Mouse (Mus musculus) neural tube, embryonic 14.5 days (tissue): Measurements from ENCODE around the gene Nek4. TPM values are rescaled to one million over a fixed set of nuclear protein-coding genes. Genes with fewer than 3 reads are reported as not detected.

Experiments used
- ATAC-seq: fragments of 200-750 bp; cut with Nextera tagmentation; 2 replicates; pipeline ENCODE4 v1.8.0; 2017; ENCODE audit warnings: low read depth, mild to moderate bottlenecking, moderate TSS enrichment, moderate library complexity
- H3K27ac ChIP-seq: fragments of 300-500 bp; sonication (generic); 2 replicates; pipeline ENCODE4 v1.5.1; 2014; ENCODE audit warnings: low read depth, mild to moderate bottlenecking, control low read depth, low read length, moderate library complexity, mixed read lengths
- H3K27me3 ChIP-seq: fragments of 300-500 bp; sonication (generic); 2 replicates; pipeline ENCODE4 v1.6.1; 2014; ENCODE audit warnings: low read length; ENCODE audit not compliant: control insufficient read depth, insufficient read depth
- H3K36me3 ChIP-seq: fragments of 300-500 bp; sonication (generic); 2 replicates; pipeline ENCODE4 v1.6.1; 2014; ENCODE audit warnings: low read length, mixed read lengths; ENCODE audit not compliant: control insufficient read depth, insufficient read depth
- H3K4me1 ChIP-seq: fragments of 300-500 bp; sonication (generic); 2 replicates; pipeline ENCODE4 v1.6.1; 2014; ENCODE audit warnings: low read length; ENCODE audit not compliant: control insufficient read depth, insufficient read depth
- H3K4me2 ChIP-seq: fragments of 300-500 bp; sonication (generic); 2 replicates; pipeline ENCODE4 v1.6.1; 2014; ENCODE audit warnings: mild to moderate bottlenecking, low read depth, low read length, control low read depth
- H3K4me3 ChIP-seq: fragments of 300-500 bp; sonication (generic); 2 replicates; pipeline ENCODE4 v1.5.1; 2014; ENCODE audit warnings: low read depth, low read length, control low read depth, mixed read lengths
- H3K9ac ChIP-seq: fragments of 300-500 bp; sonication (generic); replicated peaks from 2 replicates; pipeline ENCODE4 v1.6.1; 2014; ENCODE audit warnings: low read depth, mild to moderate bottlenecking, control low read depth, low read length, mixed read lengths
- H3K9me3 ChIP-seq: fragments of 300-500 bp; sonication (generic); 2 replicates; pipeline ENCODE4 v1.6.1; 2016; ENCODE audit warnings: low read length; ENCODE audit not compliant: control insufficient read depth
- whole genome bisulfite sequencing: fragments of 180-500 bp; shearing (Covaris S2); extraction: QIAGEN DNeasy Blood & Tissue Kit; methylation state at CpG from one replicate; pipeline ENCODE4 v1.1.7; 2014; 5-methylcytosine and 5-hydroxymethylcytosine counted together
- polyA plus RNA-seq: library from polyadenylated mRNA; unstranded; fragments of >200 nt; fragmentation: Nextera tagmentation; extraction: Ambion mirVana; gene quantifications from 2 replicates; pipeline ENCODE4 v1.2.1, GENCODE M21; 2014

The Nek4 gene
- polyA plus RNA-seq, 1 experiment from 2014 or later = 17.0 TPM

DNA sequence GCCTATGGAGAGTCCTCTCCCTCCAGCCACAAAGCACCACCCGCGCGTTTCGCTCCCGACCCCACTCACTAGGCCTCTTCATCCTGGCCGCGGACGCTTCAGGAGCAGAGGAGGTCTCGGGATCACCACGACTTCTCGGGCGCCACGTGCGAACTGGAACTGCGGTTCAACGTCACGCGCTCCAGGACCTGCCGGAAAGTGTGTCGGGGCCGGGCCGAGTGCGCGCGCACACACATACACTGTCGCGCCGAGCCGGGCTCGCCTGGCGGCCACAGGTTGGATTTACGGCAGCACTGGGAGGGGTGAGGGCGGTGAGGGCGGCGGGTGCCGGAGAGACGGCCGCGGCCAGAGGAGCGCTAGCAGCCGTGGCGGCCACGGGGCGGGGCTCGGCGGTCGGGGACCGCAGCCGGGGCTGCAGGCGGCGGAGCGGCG lies 67.7 kb downstream of the Nek4 start, which contains the start of the genes Pbrm1 and Gnl3:
Gene Pbrm1 (plus strand): TSS at position 279 of the 432 bp plus-strand sequence.
Gene Gnl3 (minus strand): TSS at position 293 of the 432 bp plus-strand sequence.
- WGBS = under 1% methylated on average over 46 of the region's 53 CpGs

GRCm38 (mm10) chr14:31019331-31020205 lies 68.4 kb downstream of the Nek4 start:
- peak overlapping the region; percentile 72 for H3K4me3 ChIP-seq
- peak overlapping the region; percentile 91 for H3K9ac ChIP-seq
- peaks cover 23% of the 10 kb centered on the region for H3K4me1 ChIP-seq
- peak overlapping the region; percentile 98 for H3K27ac ChIP-seq
- peak overlapping the region; percentile 35 for H3K4me2 ChIP-seq
- peaks cover 24% of the 10 kb centered on the region for H3K36me3 ChIP-seq
- no peaks in the 10 kb centered on the region for H3K9me3 ChIP-seq
- WGBS = 9% methylated on average over 30 of the region's 56 CpGs
- no peaks in the 10 kb centered on the region for H3K27me3 ChIP-seq
- ATAC-seq = peak; percentile 92

More for the DNA sequence above, 67.7 kb downstream of the Nek4 start, which contains the start of the genes Pbrm1 and Gnl3:
- no peaks in the 10 kb centered on the region for H3K9me3 ChIP-seq
- peak within 1 kb of the TSS; percentile 72 for H3K4me3 ChIP-seq
- peaks cover 31% of the 10 kb centered on the region for H3K36me3 ChIP-seq
- no peaks in the 10 kb centered on the region for H3K27me3 ChIP-seq
- ATAC-seq = peak; percentile 96
- peaks cover 23% of the 10 kb centered on the region for H3K4me1 ChIP-seq
- peak within 1 kb of the TSS; percentile 83 for H3K4me2 ChIP-seq
- H3K27ac ChIP-seq = peak within 1 kb of the TSS; percentile 98
- H3K9ac ChIP-seq = peak within 1 kb of the TSS; percentile 91

DNA sequence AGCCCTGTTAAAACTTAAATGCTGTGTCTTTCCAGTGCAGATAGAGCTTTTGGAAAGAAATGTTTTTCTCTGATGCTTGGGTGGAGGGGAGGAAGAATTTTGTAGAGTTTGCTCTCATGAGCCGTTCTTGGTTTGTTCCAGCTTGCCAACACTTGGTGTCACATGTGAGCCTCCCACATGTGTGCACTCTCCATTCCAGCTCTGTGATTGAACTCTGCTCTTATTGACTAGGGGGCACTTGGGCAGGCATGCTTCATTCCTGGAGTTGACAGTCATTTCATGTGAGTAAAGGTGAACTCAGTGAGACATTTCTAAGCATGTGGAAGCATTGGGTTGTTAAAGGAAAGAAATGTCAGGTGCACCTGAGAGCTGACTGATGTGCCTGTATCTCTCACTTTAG lies 71.4 kb downstream of the Nek4 start:
- no peak overlapping the region for H3K27ac ChIP-seq
- H3K9ac ChIP-seq = no peak overlapping the region
- 56% methylated on average over 1 of the region's 1 CpGs for WGBS
- peaks cover 20% of the 10 kb centered on the region for H3K36me3 ChIP-seq
- ATAC-seq = no peak
- H3K9me3 ChIP-seq = no peaks in the 10 kb centered on the region
- H3K4me3 ChIP-seq = no peak overlapping the region
- H3K27me3 ChIP-seq = no peaks in the 10 kb centered on the region
- peaks cover 21% of the 10 kb centered on the region for H3K4me1 ChIP-seq
- no peak overlapping the region for H3K4me2 ChIP-seq

GRCm38 (mm10) chr14:31025785-31026184 lies 74.6 kb downstream of the Nek4 start:
- Histone ChIP-seq H3K4me1 (peaks cover 4% of the 10 kb centered on the region; the same call in 1 of the 2 replicates), H3K4me2 (no peak overlapping the region), H3K4me3 (no peak overlapping the region), H3K9ac (no peak overlapping the region), H3K27ac (no peak overlapping the region), H3K27me3 (no peaks in the 10 kb centered on the region), H3K9me3 (no peaks in the 10 kb centered on the region), H3K36me3 (peaks cover 41% of the 10 kb centered on the region)
- WGBS = 74% methylated on average over 3 of the region's 3 CpGs
- no peak for ATAC-seq

Other genes starting within 250 kb of the Nek4 start
- gene Sfmbt1, start 236.5 kb upstream of the Nek4 start, polyA plus RNA-seq = 20.7 and 22.1 TPM in 2 replicates
- gene Tmem110, start 125.8 kb upstream of the Nek4 start, polyA plus RNA-seq = 19.3 and 30.7 TPM in 2 replicates
- gene Mustn1, start 72.2 kb upstream of the Nek4 start, polyA plus RNA-seq = 1.0 and 1.8 TPM in 2 replicates
- gene Itih4, start 64.9 kb upstream of the Nek4 start, polyA plus RNA-seq = 0.36 TPM in 1 of 2 replicates, not detected in the other
- gene Itih3, start 27.6 kb upstream of the Nek4 start, polyA plus RNA-seq = 1.2 and 1.3 TPM in 2 replicates
- gene Itih1, start 8.1 kb upstream of the Nek4 start, polyA plus RNA-seq = not detected in 2 replicates
- gene Glt8d1, start 50.0 kb downstream of the Nek4 start, polyA plus RNA-seq = 64.9 and 67.5 TPM in 2 replicates
- 336 TPM in 2 replicates for gene Spcs1, start 50.3 kb downstream of the Nek4 start, polyA plus RNA-seq
- 94.3 and 104 TPM in 2 replicates for gene Pbrm1, start 67.8 kb downstream of the Nek4 start, polyA plus RNA-seq
- 53.3 and 58.1 TPM in 2 replicates for gene Gnl3, start 67.8 kb downstream of the Nek4 start, polyA plus RNA-seq
- 69.3 and 74.1 TPM in 2 replicates for gene Smim4, start 177.6 kb downstream of the Nek4 start, polyA plus RNA-seq
- 219 and 241 TPM in 2 replicates for gene Nt5dc2, start 179.7 kb downstream of the Nek4 start, polyA plus RNA-seq
- 7.0 and 28.7 TPM in 2 replicates for gene Stab1, start 217.3 kb downstream of the Nek4 start, polyA plus RNA-seq